Mouse (Mus musculus): ENCODE data around the gene AU040320. TPM values are rescaled to one million over a fixed set of nuclear protein-coding genes. Genes with fewer than 3 reads are reported as not detected.
A peak's percentile ranks its signal among the peaks of the same experiment; 100 is the strongest.

The AU040320 gene
- polyA plus RNA-seq (2017; shearing (Covaris generic)) = 10 to 100 TPM; 17.0 to 24.0 (median 20.1) TPM

DNA sequence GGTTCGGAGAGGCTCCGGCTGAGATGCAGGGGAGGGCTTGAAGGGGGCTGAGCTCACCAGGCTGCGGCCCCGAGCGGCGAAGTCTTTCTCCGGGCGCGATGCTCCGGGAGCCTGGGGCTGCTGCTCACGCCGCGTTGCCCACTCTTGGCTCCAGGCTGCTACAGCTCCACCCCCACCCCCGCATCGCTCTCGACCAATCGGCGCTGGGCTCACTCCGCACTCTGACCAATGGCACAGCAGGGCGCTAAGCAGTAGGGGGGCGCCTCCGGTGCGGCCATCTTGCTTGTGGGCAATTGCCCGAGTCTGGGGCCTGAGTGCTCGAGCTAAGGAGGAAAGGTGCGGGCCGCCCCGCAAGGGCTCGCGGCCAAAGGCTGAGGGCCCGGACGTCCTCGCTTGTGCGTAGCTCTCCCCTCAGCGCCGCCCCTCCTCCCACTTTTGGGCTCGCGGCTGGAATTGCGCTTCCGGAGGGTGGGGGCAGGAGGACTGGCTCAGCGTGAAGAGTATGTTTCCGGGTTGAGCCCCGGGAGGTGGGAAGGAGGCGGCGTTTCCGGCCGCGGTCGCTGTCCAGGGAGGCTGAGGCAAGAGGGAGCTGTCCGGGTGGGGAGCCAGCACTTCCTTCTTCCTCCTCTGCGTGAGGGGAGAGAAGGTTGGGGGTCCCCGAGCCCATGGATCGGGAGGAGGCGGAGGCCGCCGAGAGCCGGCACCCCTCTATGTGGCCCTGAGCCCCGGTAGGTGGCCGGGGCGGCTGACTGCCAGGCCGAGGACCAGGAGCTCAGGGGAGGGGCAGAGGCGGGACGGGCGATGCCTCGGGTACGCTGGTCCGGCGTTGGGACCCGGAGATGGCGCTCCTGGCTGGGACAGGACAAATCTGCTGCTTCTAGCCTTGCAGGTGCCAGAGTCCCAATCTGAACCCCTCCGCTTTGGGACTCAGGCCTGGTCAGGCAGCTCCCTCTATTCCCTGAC, at the start of gene AU040320, which contains the start of gene Ncdn:
Gene AU040320, plus strand, starts transcription at position 277 of the 963 bp plus-strand sequence.
Gene Ncdn, minus strand, starts transcription at position 171 of the 963 bp plus-strand sequence.
- ATAC-seq = peak; percentile 97

DNA sequence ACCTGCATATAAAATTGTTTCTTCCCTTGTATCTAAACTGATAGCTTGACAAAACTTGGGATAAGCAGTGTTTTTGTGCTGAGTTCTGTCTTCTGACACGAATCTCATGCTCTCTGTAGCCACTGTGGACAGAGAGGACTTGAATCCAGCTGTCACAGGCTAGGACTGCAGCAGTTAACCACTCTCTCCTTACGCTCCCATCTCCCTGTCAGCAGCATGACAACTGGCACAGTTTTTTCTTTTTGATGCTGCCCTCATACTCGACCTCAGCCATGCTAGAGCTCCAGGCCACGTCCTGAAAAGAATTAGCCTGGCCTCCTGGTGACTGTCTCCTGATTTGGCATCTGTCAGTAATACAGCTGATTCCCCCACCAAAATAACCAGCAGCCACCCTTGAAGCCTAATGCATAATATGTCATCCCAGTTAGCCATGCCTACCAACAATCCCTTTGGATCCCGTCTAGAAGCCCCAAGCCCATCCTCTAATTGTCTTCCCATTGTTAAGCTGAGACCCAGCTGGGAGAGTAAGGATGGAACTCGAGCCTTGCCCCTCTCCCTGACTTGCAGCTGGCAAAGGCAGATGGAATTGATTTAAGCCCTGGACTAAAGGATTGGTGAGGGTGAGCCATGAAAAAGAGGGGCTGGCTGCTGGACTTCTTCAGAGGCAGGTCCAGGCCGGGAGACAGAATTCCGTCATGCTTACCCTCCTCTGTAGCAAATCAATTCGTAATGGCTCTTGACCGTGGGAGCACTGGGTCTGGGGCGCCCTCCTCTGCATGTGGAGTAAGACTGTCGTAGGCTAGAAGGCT, 46.5 kb upstream of the AU040320 start:
- no peak for ATAC-seq

DNA sequence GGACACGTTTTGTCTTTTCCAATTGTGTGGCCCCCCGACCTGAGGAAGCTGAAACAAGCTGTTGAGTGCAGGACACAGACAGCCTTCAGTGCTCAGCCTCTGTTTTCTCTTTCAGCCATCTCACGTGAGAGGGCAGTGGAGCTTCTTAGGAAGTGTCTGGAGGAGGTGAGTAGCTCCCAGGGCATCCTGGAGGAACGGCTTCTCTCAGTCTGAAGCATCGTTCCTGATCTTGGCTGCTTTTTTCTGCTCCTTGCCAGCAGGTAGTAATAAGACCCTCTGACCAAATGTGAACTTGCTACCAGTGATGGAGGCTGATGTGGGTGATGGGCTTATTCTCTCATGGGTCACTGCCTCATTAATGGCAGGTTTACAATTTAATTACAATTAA, 45.9 kb upstream of the AU040320 start:
- no peak for ATAC-seq

DNA sequence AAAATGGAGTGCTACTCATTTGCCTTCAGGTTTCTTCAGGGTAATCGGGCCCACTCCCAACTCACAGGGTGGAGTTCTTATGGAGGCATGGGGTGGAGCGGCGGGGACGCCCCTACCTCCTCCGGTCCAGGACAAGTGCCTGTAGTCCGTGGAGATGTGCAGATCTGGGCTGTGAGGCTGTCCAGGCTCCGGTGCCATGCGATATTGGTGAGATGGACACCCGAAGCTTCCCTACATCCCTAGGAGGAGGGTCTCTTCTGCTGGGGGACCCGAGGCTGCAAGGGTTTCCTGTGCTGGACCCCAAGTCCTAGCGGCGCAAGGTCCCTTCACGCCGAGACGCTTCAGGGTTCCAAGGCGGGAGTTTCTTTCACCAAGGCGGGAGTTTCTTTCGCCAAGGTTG, 21.2 kb upstream of the AU040320 start:
- no peak for ATAC-seq

DNA sequence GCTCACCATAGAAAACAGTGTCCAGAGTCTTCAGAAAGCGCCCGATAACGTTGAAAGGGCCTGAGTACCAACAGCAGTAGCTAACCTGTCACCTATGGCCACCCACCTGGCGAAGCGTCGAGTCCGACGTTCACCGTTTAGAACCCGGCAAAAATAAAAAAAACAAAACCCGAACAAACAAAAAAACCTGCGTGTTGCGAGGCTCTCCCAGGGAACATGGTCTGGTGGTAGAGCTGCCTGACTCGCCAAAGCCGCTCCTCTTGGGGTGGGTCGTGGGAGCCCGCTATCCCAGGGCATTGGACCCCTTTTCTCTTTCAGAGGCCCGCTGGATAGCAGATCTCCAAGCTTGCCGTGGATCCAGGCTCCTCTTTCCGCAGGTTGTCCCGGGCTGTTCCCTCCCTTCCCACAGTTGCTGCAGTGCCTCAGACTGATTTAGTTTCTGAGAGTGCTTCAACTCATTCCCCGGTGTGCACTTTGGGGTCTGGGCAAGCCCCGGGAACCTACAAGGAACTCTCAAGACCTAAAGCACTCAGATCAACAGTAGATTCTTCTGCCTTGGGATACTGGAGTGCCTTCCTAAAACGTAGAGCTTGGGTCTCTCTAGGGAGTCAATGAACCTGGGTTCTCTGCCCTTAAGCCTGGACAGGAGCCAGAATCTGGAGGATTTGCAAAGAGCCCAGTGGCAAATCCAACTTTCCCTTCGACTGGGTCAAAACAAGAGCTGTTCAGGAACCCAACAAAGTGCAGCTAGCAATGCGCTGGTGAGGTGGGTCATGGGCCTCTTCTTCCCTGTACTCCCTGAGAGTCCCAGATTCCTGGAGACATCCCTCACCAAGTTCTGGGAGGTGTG, 20.6 kb upstream of the AU040320 start:
- ATAC-seq = no peak

DNA sequence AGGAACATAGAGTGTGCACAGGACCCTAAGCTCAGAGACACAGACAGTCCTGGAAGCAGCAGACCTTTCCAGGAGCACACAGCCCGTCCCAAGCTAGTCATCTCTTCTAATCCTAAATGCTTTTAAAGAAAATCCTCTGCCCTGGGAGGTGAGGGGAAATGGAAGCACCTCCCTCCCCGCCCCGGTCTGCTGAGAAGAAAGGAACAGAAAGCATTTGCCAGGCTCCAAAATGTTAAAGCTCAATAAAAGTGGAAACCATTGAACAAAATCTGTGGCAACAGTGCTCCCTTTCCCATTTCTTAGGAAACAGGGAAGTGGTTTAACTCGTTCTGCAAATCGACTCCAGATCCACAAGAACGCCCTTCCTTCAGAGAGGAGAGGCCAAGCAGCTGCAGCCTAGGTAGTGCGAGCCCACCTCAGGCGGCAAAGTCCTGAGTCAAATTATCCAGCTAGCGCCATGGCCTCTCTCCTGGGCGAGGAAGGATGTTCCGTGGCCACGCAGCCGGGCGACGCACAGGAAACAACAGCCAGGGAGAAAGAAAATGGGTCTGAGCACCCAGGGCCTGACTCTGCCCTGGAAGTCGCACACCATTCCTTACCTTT, 19.2 kb upstream of the AU040320 start:
- no peak for ATAC-seq

DNA sequence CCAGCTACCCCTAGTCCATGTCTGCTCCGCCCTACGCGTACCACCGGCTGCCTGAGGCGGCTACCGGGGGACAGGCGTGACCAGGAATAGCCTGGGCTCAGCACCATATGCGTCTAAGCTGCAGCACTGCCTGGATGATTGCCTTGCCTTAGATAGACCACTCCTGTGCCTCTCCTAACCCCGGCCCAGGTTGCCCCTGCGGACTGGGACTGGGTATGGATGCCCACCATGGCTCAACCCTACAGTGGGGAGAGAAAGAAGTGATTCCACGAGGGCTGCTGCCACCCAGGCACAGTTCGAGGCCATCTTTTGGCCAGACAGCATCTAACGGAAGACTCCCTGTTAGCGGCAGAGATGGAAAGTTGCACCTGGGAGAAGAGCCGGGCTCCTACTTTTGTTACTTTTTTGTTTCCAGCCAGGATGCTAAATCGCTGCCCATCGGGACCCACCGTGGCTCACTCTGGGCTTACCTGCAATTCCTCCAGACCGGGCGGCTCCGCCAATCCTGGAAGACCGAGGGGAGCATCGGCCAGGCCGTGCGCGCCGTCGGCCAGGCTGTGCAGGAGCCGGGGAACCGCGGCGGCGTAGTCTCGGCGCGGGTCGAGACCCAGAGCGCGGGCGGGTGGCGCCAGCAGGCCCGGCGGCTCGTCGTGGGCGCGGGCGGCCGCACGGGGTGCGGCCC, 18.5 kb upstream of the AU040320 start:
- no peak for ATAC-seq

DNA sequence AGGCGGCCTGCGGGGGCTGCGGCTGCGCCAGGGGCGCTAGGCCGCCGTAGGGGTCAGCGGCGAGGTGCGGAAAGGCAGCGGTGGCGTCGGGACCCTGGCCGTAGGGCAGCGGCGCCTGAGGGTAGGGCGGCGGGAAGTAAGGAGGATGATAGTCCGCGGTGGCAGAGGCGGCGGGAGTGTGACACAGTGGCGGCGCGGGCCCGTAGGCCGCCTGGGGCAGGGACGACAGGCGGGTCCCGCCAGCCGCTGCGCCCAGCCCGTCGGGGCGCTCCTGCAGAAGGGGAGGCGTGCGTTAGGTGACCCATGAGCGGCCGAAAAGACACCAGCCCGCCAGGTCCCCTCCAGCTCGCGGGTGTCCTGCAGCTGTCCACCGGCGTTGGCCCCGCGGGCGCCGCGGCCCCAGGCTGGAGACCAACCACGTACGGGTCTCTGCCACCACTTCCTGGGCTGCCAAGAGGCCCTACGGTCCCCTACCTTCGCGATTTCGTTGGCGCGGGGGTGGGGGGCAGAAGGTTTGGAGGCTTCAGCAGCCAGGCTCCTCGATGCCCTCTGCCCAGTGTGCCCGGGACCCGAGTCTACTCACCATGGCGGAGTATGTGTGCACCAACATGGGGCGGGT, 17.9 kb upstream of the AU040320 start:
- peak; percentile 37 for ATAC-seq

DNA sequence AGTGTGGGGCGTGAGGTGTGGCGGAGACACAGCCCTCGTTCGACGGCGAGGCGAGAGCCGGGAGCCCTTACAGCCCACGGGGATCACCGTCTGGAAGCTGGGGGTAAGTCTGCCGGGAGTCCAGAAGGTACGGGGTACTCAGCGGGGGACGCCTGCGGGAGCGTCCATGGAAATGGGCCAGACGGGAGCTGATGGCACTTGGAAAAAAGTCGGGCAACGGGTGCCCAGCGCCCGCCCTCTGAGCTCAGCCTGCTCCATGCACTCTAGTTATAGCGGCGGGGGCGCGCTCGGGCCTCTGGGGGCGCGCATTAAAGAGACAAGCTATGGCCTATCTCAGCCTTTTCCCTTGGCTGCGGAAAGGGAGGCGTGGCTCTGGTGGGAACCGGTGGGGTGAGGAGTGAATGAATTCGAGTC, 17.3 kb upstream of the AU040320 start, which contains the start of gene Tfap2e:
Gene Tfap2e, minus strand, starts transcription at position 240 of the 414 bp plus-strand sequence.
- no peak for ATAC-seq

DNA sequence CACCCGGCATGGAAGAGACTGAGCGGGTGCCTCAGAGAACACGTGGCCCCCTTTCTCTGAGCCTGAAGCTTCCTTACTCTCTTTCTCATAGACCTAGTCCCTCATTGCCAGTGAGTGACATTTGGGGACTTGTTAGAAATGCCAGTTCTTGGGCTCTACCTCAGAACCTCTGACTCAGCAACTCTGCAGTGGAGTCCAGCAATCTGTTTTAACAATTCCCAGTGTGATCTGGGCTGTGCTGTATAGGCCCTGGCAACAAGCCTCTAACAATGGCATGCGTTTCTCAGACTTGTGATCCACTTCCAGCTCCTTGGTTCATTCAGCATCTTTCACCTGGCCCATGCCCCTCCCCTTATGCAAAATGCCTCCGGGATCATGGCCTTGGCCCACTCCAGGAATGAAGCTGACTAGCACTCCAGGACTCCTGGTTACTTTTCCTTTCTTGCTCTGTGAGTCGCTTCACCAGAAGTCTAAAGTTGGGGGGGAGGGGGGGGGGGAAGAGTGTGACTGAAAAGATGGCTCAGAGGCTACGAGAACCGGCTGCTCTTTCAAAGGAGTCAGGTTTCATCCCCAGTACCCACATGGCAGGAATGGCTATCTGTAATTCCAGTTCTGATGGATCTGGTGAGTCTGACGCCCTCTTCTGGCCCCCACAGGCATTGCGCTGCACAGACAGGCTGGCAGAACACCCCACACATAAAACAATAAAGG, 13.2 kb upstream of the AU040320 start:
- ATAC-seq = no peak

DNA sequence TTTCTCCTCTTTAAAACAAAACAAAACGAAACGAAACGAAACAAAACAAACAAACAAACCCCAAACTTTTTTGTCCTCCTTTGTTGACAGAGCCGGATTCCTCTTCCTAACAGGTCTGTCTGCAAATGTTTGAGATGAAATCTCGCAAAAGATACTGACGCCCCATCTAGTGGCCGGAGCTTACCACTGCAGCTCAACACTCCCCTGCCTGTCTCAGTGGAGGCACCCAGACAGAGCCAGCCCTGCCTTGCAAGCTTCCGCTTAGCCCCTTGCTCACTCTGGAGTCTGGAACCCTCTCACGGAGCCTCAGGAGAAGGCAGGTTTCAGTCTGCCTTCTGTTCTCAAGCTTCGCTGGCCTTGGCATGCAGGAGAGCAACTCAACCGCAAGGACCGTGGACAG, 11.9 kb upstream of the AU040320 start:
- ATAC-seq = peak; percentile 90

DNA sequence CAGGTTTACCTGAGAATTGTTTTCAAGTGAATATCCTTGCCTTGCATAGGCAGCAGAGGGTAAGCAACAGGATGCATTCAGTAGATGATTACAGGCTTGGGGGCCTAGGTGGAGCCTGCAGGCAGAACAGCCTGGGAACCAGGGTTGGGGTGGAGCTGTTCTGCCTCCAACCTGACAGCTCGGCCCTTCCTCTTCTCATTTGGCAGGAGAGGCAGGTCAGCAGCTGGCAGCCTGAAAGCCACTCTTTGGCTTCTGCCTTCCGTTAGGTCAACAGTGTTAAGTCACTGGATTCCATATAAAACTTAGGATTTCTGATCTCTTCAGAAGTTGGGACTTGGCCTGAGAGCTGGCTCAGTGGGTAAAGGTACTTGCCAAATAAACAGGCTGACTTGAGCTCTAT, 10.4 kb upstream of the AU040320 start:
- ATAC-seq = no peak

DNA sequence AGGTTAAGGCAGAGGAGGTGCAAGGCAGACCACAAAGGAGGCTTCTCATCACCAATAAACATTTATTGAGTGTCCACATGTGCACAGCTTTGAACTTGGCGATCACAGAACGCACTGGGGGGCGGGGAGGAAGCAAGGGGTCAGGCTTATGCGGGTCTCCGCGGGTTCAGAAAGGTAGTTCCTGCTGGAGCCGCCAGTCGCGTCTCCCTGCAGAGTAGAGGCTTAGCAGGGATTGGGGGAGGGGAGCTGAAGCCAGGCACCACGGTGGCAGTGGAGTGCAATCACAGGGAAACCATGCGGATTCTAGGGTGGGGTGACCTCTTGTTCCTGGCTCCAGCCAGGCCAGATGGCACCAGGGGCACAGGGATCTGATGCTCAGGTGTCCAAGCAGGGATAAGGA, 9.6 kb upstream of the AU040320 start:
- no peak for ATAC-seq

DNA sequence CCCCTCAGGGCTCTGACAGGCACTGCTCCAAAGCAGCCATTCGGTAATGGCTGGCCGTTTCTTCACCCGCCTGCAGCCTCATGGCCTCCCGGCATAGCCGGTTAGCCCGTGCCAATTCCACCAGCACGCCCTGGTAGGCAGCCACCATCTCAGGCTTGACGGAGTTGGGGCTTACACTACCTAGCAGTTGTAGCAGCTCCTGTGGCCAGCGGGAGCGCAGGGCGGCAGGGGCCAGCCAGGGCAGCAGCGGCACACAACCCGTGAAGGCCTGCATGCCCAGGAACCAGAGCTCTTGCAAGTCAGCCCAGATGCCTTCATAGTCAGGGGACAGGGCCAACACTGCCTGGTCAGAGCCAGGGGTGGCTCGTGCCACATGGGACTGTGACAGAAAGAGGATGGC, 8.5 kb upstream of the AU040320 start:
- ATAC-seq = no peak

DNA sequence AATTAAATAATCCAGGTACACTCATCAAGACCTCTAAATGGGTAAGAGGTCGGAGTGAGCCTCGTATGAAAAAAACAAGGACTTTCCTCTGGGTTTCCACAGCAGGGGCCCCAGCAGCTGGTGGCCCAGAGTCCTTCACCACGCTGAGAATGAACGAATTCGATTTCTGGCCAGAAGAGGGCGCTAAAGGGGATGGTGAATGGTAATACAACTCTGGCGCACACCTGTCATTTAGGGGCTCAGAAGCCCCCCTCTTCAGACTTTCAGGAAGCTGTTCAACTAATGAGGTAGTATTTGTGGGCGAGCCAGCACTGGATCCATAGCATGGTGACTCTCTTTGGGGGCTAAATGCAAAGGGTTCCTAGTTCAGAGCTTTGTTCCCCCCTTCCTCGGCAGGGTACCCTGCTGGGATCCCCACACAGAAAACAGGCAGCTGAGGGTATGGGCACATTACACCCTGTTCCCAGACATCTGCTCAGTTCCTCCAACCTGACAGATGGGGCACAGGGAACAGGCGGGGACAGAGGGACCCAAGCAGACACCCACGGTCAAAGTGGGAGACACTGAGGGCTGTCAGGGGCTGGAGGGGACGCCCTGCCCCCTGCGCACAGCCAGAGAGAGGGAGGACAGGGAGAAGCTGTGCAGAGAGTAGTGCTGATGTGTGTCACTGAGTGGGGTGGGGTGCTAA, 7.7 kb upstream of the AU040320 start:
- ATAC-seq = no peak

DNA sequence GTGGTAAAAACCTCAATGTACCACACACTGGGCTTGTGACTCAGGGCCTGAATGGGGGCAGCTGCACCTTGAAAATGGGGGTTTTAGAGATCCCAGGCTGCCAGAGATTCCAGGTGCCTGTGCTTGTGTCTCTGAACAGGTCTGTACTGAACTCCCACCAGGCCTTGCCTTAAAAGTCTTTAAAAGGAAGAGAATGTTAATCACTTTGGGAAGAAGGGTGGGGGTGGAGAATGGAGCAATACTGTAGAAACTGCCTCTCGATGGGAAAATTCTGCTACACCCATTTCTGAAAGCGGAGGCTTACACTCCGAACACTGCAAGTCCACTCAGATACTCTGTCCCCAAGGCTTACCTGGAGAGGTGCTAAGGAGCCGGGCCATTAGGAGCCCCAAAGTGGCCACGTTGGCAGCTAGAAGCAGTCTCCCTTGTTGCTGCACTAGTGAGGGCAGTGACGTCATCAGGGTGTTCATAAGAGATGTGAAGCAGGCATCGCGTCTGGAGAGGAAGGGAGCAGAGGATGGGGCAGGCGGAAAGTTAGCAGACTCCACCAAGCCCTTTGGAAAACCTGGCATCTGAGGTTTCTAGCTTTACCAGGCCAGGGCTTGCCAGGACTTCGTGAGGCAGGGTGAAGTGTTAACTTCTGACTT, 7.0 kb upstream of the AU040320 start:
- no peak for ATAC-seq

DNA sequence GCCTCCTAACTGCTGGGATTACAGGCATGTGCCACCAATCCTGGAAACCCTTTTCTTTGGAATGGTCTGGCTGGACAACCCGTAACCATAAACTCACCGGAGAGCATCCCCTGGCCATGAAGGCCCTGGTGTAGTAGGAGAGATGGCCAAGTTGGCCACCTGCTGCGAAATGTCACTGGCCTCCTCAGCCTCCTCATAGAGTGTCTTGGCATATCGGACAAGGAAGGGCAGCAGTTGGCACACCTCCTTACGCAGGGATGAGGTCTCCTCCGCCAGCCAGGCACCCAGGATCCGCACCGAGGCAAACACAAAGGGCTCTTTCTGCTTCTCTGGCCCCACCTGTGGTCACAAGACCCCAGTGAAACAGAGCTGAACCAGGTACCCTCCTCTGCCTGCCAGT, 5.0 kb upstream of the AU040320 start:
- no peak for ATAC-seq

DNA sequence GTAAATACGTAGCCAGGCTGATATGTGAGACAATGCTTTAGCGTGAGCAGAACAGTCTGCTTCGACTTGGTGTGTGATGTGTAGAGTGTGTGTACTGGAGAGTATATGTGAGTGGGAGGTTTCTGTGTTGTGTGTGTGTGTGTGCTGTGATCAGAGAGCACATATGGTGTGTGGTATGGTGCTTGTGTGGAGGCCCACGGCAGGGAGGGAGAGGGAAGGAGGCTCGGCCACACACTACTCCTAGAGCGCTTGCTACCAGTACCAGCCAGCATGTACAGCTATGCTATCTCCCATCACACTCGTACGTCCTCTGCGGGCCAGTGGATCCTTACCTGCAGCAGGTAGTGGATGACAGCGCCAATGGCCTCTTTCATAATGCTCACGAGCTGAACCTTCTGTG, 3.8 kb upstream of the AU040320 start:
- no peak for ATAC-seq

DNA sequence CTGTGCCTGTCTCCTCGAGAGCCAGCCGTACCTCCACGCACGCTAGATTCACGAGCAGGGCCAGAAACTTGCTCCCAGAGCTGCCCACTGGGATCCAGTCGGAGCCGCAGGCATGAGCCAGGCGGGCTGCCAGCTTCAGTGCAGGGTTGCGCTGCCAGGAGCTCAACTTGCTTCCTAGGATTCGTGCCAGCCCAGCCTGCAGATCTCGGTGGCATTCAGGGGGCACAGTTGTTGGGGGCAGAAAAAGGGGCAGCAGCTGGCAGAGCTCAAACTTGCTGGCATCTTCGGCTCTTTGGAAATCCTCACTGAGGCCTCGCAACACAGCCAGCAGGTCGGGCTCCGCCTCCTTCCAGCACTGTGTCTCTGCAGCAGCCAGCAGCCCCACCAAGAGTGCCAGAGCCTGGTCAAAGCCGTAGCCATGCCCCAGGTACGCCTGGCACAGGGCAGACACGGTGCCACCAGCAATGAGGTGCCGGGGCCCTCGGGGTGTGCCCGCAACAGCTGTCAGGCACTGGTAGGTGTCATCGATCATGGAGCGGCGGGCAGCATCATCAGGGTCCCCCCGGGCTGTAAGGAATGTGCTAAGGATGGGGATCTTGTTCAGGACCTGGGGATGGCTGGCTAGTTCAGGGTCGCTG, 3.2 kb upstream of the AU040320 start:
- no peak for ATAC-seq

Data from inflammation-experienced regulatory T-cells, adult 6 months (primary cell).